11 mouse cellular contexts compared by ENCODE assay signal in the genomic region with DNA sequence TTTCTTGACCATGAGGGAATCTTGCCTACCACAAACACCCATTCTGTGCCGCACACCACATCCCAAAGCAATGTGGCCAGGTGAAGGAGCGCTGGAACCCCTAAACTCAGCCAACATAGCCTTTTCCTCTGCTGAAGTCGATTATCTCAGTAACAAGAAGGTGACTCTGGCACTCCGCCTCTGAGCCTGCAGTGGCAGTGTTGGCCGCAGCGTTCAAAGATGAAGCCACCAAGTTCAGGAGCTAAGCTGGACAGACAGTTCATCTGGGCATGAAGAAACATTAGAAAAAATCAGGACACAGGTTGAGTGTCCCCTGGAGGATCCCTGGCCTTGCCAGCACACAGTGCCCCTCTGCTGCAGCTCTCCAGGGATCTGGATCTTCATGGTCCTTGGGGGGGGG.
"Had no signal": no experiment of that assay in that cellular context is flagged by ENCODE, and none has a peak within 500 bp of the region (broad histone marks: within the 10 kb centered on the region; RNA-seq: fewer than 3 reads in every experiment).

No protein-coding gene starts in this region.

- DNase-seq: layer of hippocampus, adult 9-11 months; right cerebral cortex, postnatal 25 days had no signal

- H3K4me1 ChIP-seq: midbrain, embryonic 12.5 days; midbrain, embryonic 15.5 days; neural tube, embryonic 13.5 days had no signal

- H3K9ac ChIP-seq: limb, embryonic 13.5 days; liver, embryonic 12.5 days; midbrain, embryonic 12.5 days; midbrain, embryonic 15.5 days; neural tube, embryonic 13.5 days had no signal

- H3K4me2 ChIP-seq: limb, embryonic 13.5 days; liver, embryonic 12.5 days; midbrain, embryonic 12.5 days; midbrain, embryonic 15.5 days; neural tube, embryonic 13.5 days had no signal

- H3K27ac ChIP-seq: kidney, postnatal 0 days; layer of hippocampus, adult 2 months; limb, embryonic 10.5 days; limb, embryonic 13.5 days; liver, embryonic 12.5 days; midbrain, embryonic 12.5 days; midbrain, embryonic 15.5 days; neural tube, embryonic 13.5 days had no signal

- H3K4me3 ChIP-seq: layer of hippocampus, adult 2 months; limb, embryonic 10.5 days; limb, embryonic 13.5 days; liver, embryonic 12.5 days; midbrain, embryonic 12.5 days; midbrain, embryonic 15.5 days; myocyte; neural tube, embryonic 13.5 days had no signal

- H3K9me3 ChIP-seq: limb, embryonic 10.5 days; limb, embryonic 13.5 days; liver, embryonic 12.5 days; midbrain, embryonic 12.5 days; midbrain, embryonic 15.5 days; neural tube, embryonic 13.5 days had no signal

- H3K27me3 ChIP-seq: limb, embryonic 13.5 days; liver, embryonic 12.5 days; midbrain, embryonic 12.5 days; midbrain, embryonic 15.5 days; neural tube, embryonic 13.5 days had no signal
